Mouse (Mus musculus) liver, postnatal 0 days (tissue): ENCODE results near the gene Disp3. TPM values are rescaled to one million over a fixed set of nuclear protein-coding genes. Genes with fewer than 3 reads are reported as not detected.
A peak's percentile ranks its signal among the peaks of the same experiment; 100 is the strongest.

ENCODE experiments used
- ATAC-seq: fragments of 200-750 bp; cut with Nextera tagmentation; 2 replicates; pipeline ENCODE4 v1.8.0; 2017; ENCODE audit warnings: mild to moderate bottlenecking, moderate library complexity
- DNase-seq: peaks from one replicate; pipeline ENCODE4 v3.0.0-alpha.2; 2016
- H3K27ac ChIP-seq: fragments of 300-500 bp; sonication (generic); 2 replicates; pipeline ENCODE4 v1.5.1; 2014; ENCODE audit warnings: antibody characterized with exemption, moderate library complexity, mild to moderate bottlenecking, low read depth
- H3K27me3 ChIP-seq: fragments of 300-500 bp; sonication (generic); 2 replicates; pipeline ENCODE4 v1.6.1; 2014; ENCODE audit warnings: low read length, control low read depth, mixed read lengths; ENCODE audit not compliant: insufficient read depth
- H3K36me3 ChIP-seq: fragments of 300-500 bp; sonication (generic); replicated peaks from 2 replicates; pipeline ENCODE4 v1.6.1; 2014; ENCODE audit warnings: mild to moderate bottlenecking, control low read depth, low read length, moderate library complexity, mixed read lengths; ENCODE audit not compliant: insufficient read depth
- H3K4me1 ChIP-seq: fragments of 300-500 bp; sonication (generic); 2 replicates; pipeline ENCODE4 v1.6.1; 2014; ENCODE audit warnings: antibody characterized with exemption, mild to moderate bottlenecking, control low read depth; ENCODE audit not compliant: insufficient read depth
- H3K4me2 ChIP-seq: fragments of 300-500 bp; sonication (generic); 2 replicates; pipeline ENCODE4 v1.6.1; 2014; ENCODE audit warnings: low read depth, mild to moderate bottlenecking, low read length, moderate library complexity, mixed read lengths
- H3K4me3 ChIP-seq: fragments of 300-500 bp; sonication (generic); 2 replicates; pipeline ENCODE4 v1.5.1; 2014; ENCODE audit warnings: low read depth, low read length
- H3K9ac ChIP-seq: fragments of 300-500 bp; sonication (generic); replicated peaks from 2 replicates; pipeline ENCODE4 v1.6.1; 2014; ENCODE audit warnings: mild to moderate bottlenecking, moderate library complexity
- H3K9me3 ChIP-seq: fragments of 300-500 bp; sonication (generic); 2 replicates; pipeline ENCODE4 v1.6.1; 2016; ENCODE audit warnings: mild to moderate bottlenecking, control low read depth, low read length, mixed read lengths
- CTCF ChIP-seq: sonication (generic); IDR thresholded peaks from 2 replicates; pipeline ENCODE4 v1.5.1; 2016; ENCODE audit warnings: antibody characterized with exemption, low read depth
- EP300 ChIP-seq: IDR thresholded peaks from 2 replicates; pipeline ENCODE4 v1.6.1; 2016; ENCODE audit warnings: antibody characterized with exemption, low read depth, mild to moderate bottlenecking
- WGBS: fragments of 180-500 bp; shearing (Covaris S2); extraction: QIAGEN DNeasy Blood & Tissue Kit; methylation state at CpG from one replicate; pipeline ENCODE4 v1.1.7; 2014; ENCODE audit not compliant: insufficient replicate concordance; 5-methylcytosine and 5-hydroxymethylcytosine counted together
- polyA plus RNA-seq: library from polyadenylated mRNA; unstranded; fragments of >200 nt; fragmentation: Nextera tagmentation; extraction: Ambion mirVana; gene quantifications from 2 replicates; pipeline ENCODE4 v1.2.1, GENCODE M21; 2015

Disp3 gene
- polyA plus RNA-seq, 1 experiment from 2014 or later = not detected

GRCm38 (mm10) chr4:148313601-148314000 is 25.8 kb upstream of the Disp3 start:
- ATAC-seq (0 out of 2 replicates have a peak, but pooled peaks have one; percentile 17), DNase-seq (no peak)
- no peaks in the 10 kb centered on the region for H3K36me3 ChIP-seq
- no peaks in the 10 kb centered on the region for H3K27me3 ChIP-seq
- no peak overlapping the region for H3K4me2 ChIP-seq
- H3K9ac ChIP-seq = no peak overlapping the region
- H3K4me1 ChIP-seq = no peaks in the 10 kb centered on the region
- WGBS = 27% methylated on average over 7 of the region's 8 CpGs
- no peak for TF ChIP-seq EP300
- TF ChIP-seq CTCF = no peak
- H3K4me3 ChIP-seq = no peak overlapping the region
- H3K9me3 ChIP-seq = no peaks in the 10 kb centered on the region
- H3K27ac ChIP-seq = no peak overlapping the region

DNA sequence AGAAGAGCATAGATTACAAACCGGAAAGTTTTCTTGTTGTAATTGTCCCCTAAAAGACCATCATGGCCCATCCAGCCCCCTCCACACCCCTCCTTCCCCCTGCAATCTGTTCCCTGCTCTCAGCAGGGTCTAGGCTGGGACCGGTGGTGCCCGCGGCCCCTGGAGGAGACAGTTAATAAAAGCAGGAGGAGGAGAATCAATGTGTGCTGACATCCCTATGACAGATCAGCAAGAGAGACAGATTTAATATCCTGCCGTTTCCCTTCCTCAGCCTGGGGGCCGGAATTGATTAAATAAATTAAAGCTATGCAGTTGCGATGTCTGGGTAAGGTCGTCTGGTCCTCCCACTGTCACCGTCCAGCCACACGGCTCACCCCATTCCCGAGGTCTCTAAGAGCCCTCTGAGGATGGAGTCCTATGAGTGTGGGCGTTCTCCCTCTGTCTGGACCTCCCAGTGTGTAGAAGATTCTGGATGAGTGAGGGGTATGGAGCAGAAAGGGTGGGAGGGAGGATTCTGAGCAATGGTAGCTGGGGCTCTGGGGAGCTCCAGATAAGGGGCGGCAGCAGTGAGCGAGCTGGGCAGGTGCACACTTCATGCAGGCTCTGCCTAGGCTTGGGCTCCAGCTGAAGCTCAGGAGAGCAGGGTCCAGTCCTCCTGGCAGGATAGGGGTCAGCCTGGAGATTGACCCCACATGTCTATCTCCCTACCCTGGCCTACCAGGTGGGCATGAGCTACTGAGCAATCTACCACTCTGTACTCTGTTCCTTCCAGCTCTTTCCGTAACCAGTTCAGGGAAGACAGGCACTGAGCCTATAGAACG is 24.7 kb upstream of the Disp3 start:
- H3K4me2 ChIP-seq = no peak overlapping the region
- H3K4me3 ChIP-seq = no peak overlapping the region
- no peak for TF ChIP-seq EP300
- no peak for TF ChIP-seq CTCF
- no peak for DNase-seq
- no peaks in the 10 kb centered on the region for H3K9me3 ChIP-seq
- no peaks in the 10 kb centered on the region for H3K4me1 ChIP-seq
- H3K9ac ChIP-seq = no peak overlapping the region
- no peak overlapping the region for H3K27ac ChIP-seq
- ATAC-seq = no peak
- no peaks in the 10 kb centered on the region for H3K27me3 ChIP-seq
- H3K36me3 ChIP-seq = no peaks in the 10 kb centered on the region
- 76% methylated on average over 16 of the region's 16 CpGs for WGBS

- H3K9me3 ChIP-seq = no peaks in the 10 kb centered on the region
- no peak overlapping the region for H3K9ac ChIP-seq
- DNase-seq = no peak
- H3K27ac ChIP-seq = no peak overlapping the region
- no peaks in the 10 kb centered on the region for H3K27me3 ChIP-seq
- no peak for TF ChIP-seq CTCF
- no peak for TF ChIP-seq EP300
- no peak overlapping the region for H3K4me2 ChIP-seq
- 71% methylated on average over 7 of the region's 7 CpGs for whole genome bisulfite sequencing
- H3K4me3 ChIP-seq = no peak overlapping the region
- H3K4me1 ChIP-seq = no peaks in the 10 kb centered on the region
- H3K36me3 ChIP-seq = no peaks in the 10 kb centered on the region
- ATAC-seq = no peak
Observed at GRCm38 (mm10) chr4:148310845-148311244, 23.1 kb upstream of the Disp3 start.

DNA sequence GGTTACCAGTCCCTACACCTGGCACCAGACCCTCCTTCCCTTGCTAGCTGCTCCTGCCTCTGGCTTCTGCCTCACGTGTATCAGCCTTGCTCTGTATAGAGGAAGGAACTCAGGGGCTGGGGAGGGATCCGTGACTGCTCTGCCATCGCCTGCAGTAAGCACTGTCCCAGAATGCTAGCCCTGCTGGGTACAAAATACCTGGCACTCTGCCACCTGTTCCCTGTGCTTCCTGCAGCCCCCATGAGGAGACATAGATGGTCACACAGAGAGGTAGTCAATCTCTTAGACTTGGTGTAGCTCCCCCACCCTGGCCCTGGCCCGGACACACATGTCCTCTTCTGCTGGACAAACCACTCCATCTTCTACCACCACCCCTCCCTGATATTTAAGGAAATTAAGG is 22.4 kb upstream of the Disp3 start:
- TF ChIP-seq CTCF (no peak), EP300 (no peak)

DNA sequence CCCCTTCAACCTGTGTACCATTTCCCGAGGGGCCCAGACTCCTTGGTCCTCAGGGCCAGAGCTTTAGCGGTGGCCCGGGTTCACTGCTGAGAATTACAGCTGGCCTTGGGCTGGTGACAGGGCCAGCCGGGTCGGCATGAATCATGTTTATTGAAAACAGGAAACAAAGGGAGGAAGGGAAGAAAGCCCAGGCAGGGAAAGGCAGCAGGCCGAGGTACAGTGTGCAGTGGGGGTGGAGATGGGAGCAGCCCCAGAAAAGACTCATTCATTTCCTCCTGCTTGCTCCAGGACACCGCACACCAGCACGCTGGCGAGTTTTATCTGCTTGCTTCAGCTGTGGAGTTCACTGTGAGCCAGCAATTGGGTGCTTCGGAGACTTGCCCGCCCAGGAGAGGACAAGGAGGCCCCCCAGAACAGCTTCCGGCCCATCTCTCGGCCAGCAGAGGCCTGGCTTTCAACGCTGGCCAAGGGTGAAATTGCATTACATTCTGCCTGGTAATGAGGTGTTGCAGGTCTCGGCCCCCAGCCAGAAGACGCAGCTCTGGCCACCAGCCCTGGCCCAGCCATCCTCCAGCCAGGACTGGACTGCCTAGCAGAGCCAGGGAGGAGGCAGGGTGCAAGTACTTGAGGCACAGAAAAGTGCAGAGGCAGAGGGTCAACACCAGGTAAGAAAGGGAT is 18.8 kb upstream of the Disp3 start:
- no peak overlapping the region for H3K4me3 ChIP-seq
- TF ChIP-seq CTCF (no peak), EP300 (no peak)
- DNase-seq (peak; percentile 19), ATAC-seq (peak; percentile 75)
- H3K27me3 ChIP-seq = no peaks in the 10 kb centered on the region
- H3K4me2 ChIP-seq = no peak overlapping the region
- no peaks in the 10 kb centered on the region for H3K4me1 ChIP-seq
- no peak overlapping the region for H3K27ac ChIP-seq
- WGBS = 18% methylated on average over 16 of the region's 16 CpGs
- H3K9ac ChIP-seq = no peak overlapping the region
- no peaks in the 10 kb centered on the region for H3K36me3 ChIP-seq
- no peaks in the 10 kb centered on the region for H3K9me3 ChIP-seq

More for the DNA sequence above, 22.4 kb upstream of the Disp3 start:
- no peaks in the 10 kb centered on the region for H3K4me1 ChIP-seq
- 49% methylated on average over 4 of the region's 4 CpGs for WGBS
- no peak overlapping the region for H3K4me2 ChIP-seq
- ATAC-seq (no peak), DNase-seq (no peak)
- no peaks in the 10 kb centered on the region for H3K36me3 ChIP-seq
- no peaks in the 10 kb centered on the region for H3K9me3 ChIP-seq
- H3K27me3 ChIP-seq = no peaks in the 10 kb centered on the region
- H3K9ac ChIP-seq = no peak overlapping the region
- H3K4me3 ChIP-seq = no peak overlapping the region
- H3K27ac ChIP-seq = no peak overlapping the region

- Histone ChIP-seq H3K4me3 (no peak overlapping the region), H3K36me3 (no peaks in the 10 kb centered on the region), H3K4me2 (no peak overlapping the region), H3K9ac (no peak overlapping the region), H3K27ac (no peak overlapping the region), H3K9me3 (no peaks in the 10 kb centered on the region), H3K27me3 (no peaks in the 10 kb centered on the region), H3K4me1 (no peaks in the 10 kb centered on the region)
- ATAC-seq = no peak
- TF ChIP-seq EP300 = no peak
- TF ChIP-seq CTCF = no peak
- 37% methylated on average over 5 of the region's 5 CpGs for WGBS
- DNase-seq = no peak
Observed at GRCm38 (mm10) chr4:148298720-148299119, 11.0 kb upstream of the Disp3 start.
